Mouse (Mus musculus) intestine, postnatal 0 days (tissue): ENCODE results near the gene Kif5c. TPM values are rescaled to one million over a fixed set of nuclear protein-coding genes. Genes with fewer than 3 reads are reported as not detected.

Source experiments
- ATAC-seq: fragments of 200-750 bp; cut with Nextera tagmentation; 2 replicates; pipeline ENCODE4 v1.8.0; 2017; ENCODE audit warnings: mild to moderate bottlenecking, moderate TSS enrichment, moderate library complexity
- H3K27ac ChIP-seq: fragments of 300-500 bp; sonication (generic); 2 replicates; pipeline ENCODE4 v1.5.1; 2014; ENCODE audit warnings: mild to moderate bottlenecking, low read depth, low read length, moderate library complexity
- H3K27me3 ChIP-seq: fragments of 300-500 bp; sonication (generic); replicated peaks from 2 replicates; pipeline ENCODE4 v1.6.1; 2014; ENCODE audit warnings: low read length, mixed read lengths; ENCODE audit not compliant: control insufficient read depth, insufficient read depth
- H3K36me3 ChIP-seq: fragments of 300-500 bp; sonication (generic); 2 replicates; pipeline ENCODE4 v1.6.1; 2014; ENCODE audit warnings: mild to moderate bottlenecking, moderate library complexity; ENCODE audit not compliant: control insufficient read depth, insufficient read depth
- H3K4me1 ChIP-seq: fragments of 300-500 bp; sonication (generic); replicated peaks from 2 replicates; pipeline ENCODE4 v1.6.1; 2014; ENCODE audit warnings: antibody characterized with exemption, low read length, mixed read lengths; ENCODE audit not compliant: control insufficient read depth, insufficient read depth
- H3K4me2 ChIP-seq: fragments of 300-500 bp; sonication (generic); replicated peaks from 2 replicates; pipeline ENCODE4 v1.6.1; 2014; ENCODE audit warnings: low read depth, mild to moderate bottlenecking, moderate library complexity
- H3K4me3 ChIP-seq: fragments of 300-500 bp; sonication (generic); 2 replicates; pipeline ENCODE4 v1.5.1; 2014; ENCODE audit warnings: low read depth, low read length
- H3K9ac ChIP-seq: fragments of 300-500 bp; sonication (generic); 2 replicates; pipeline ENCODE4 v1.6.1; 2014; ENCODE audit warnings: mild to moderate bottlenecking, low read depth, low read length
- H3K9me3 ChIP-seq: fragments of 300-500 bp; sonication (generic); 2 replicates; pipeline ENCODE4 v1.6.1; 2016; ENCODE audit warnings: mixed run types; ENCODE audit not compliant: control insufficient read depth
- CTCF ChIP-seq: sonication (generic); IDR thresholded peaks from 2 replicates; pipeline ENCODE4 v1.5.1; 2016; ENCODE audit warnings: low read depth, mild to moderate bottlenecking, control low read depth, antibody characterized with exemption, moderate library complexity
- WGBS: fragments of 180-500 bp; shearing (Covaris S2); extraction: QIAGEN DNeasy Blood & Tissue Kit; methylation state at CpG from one replicate; pipeline ENCODE4 v1.1.7; 2014; 5-methylcytosine and 5-hydroxymethylcytosine counted together
- polyA plus RNA-seq: library from polyadenylated mRNA; unstranded; fragments of >200 nt; fragmentation: Nextera tagmentation; extraction: Ambion mirVana; gene quantifications from 2 replicates; pipeline ENCODE4 v1.2.1, GENCODE M21; 2015

Gene Kif5c
- polyA plus RNA-seq, 1 experiment from 2014 or later = 2.7 TPM

DNA sequence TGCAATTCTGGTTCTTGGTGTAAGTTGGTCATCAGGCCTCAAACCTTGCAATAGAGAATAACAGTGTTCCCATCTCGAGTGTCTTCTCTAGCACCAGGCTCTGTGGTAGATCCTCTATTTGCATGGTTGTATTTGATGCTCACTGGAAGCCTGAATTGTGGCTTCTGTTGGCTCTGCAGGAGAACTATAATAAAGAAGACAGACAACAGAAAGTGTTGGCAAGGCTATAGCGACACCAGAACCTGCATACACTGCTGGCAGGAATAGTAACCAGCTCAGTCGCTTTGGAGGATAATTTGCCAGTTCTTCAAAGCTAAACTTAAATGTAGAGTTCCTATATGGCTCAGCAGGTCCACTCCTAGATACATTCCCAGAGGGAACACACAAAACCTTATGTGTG is 38.6 kb downstream of the Kif5c start:
- Histone ChIP-seq H3K36me3 (no peaks in the 10 kb centered on the region), H3K9me3 (no peaks in the 10 kb centered on the region), H3K4me3 (no peak overlapping the region), H3K4me2 (no peak overlapping the region), H3K4me1 (no peaks in the 10 kb centered on the region), H3K27ac (no peak overlapping the region), H3K27me3 (no peaks in the 10 kb centered on the region), H3K9ac (no peak overlapping the region)
- no peak for ATAC-seq
- WGBS = 81% methylated on average over 3 of the region's 3 CpGs
- no peak for TF ChIP-seq CTCF

GRCm38 (mm10) chr2:49658988-49659387 is 39.9 kb downstream of the Kif5c start:
- no peaks in the 10 kb centered on the region for H3K4me1 ChIP-seq
- H3K9ac ChIP-seq = no peak overlapping the region
- H3K4me3 ChIP-seq = no peak overlapping the region
- TF ChIP-seq CTCF = no peak
- no peak for ATAC-seq
- no peak overlapping the region for H3K4me2 ChIP-seq
- no peaks in the 10 kb centered on the region for H3K27me3 ChIP-seq
- no peak overlapping the region for H3K27ac ChIP-seq
- H3K36me3 ChIP-seq = no peaks in the 10 kb centered on the region
- no peaks in the 10 kb centered on the region for H3K9me3 ChIP-seq
- WGBS = 79% methylated on average over 4 of the region's 4 CpGs

GRCm38 (mm10) chr2:49659964-49660363 is 40.9 kb downstream of the Kif5c start:
- Histone ChIP-seq H3K27me3 (no peaks in the 10 kb centered on the region), H3K4me2 (no peak overlapping the region), H3K36me3 (no peaks in the 10 kb centered on the region), H3K4me1 (no peaks in the 10 kb centered on the region), H3K4me3 (no peak overlapping the region), H3K9me3 (no peaks in the 10 kb centered on the region), H3K9ac (no peak overlapping the region), H3K27ac (no peak overlapping the region)
- WGBS = 47% methylated on average over 8 of the region's 8 CpGs
- TF ChIP-seq CTCF = no peak
- ATAC-seq = no peak

DNA sequence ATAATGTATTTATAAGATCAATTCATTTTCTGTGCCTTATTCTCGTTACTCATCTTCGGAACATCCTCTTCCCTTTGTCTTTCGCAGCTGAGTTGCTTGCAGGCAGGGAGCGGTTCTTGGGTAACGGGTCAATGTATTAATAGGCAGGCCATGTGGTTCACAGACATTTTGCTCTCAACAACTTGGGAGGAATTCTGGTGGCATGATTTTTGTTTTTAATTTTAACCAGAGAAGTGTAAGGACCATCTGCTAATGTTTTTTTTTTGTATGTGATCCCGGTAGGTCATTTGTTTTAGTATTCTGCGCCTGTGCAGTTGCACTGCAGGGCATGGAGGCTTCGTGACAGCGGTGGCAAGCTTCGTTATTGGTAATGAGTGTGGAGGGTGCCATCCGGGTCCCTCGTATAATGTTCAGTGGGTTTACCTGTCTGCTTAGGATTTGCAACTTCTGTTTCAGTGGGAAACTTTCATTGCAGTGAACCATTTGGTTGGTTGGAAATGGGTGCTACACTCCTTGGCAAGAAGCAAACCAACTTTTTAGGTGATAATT is 41.4 kb downstream of the Kif5c start:
- no peak for TF ChIP-seq CTCF
- WGBS = 89% methylated on average over 12 of the region's 12 CpGs
- H3K4me2 ChIP-seq = no peak overlapping the region
- H3K27ac ChIP-seq = no peak overlapping the region
- no peak overlapping the region for H3K4me3 ChIP-seq
- no peak for ATAC-seq
- no peaks in the 10 kb centered on the region for H3K36me3 ChIP-seq
- no peak overlapping the region for H3K9ac ChIP-seq
- no peaks in the 10 kb centered on the region for H3K9me3 ChIP-seq
- H3K4me1 ChIP-seq = no peaks in the 10 kb centered on the region
- no peaks in the 10 kb centered on the region for H3K27me3 ChIP-seq

DNA sequence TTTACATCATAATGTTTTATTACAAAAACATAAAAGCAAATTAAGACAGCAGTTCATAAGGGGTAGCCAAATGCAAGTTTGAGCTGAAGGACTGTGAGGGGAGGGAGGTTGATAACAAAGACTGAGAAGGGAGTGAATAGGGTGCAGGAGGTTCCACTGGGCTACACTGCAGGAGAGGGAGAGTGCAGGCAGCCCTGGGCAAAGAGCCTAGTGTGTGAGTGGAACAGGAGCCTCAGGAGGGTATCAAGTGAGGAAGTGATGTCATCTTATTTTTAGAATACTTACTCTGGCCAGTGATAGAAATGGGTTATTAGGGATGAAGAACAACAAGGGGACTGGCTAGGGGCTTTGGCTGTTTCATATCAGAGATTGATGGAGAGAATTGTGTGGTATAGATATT is 42.2 kb downstream of the Kif5c start:
- no peak overlapping the region for H3K9ac ChIP-seq
- H3K4me3 ChIP-seq = no peak overlapping the region
- H3K27ac ChIP-seq = no peak overlapping the region
- H3K4me1 ChIP-seq = no peaks in the 10 kb centered on the region
- H3K4me2 ChIP-seq = no peak overlapping the region
- H3K27me3 ChIP-seq = no peaks in the 10 kb centered on the region
- TF ChIP-seq CTCF = no peak
- H3K36me3 ChIP-seq = no peaks in the 10 kb centered on the region
- H3K9me3 ChIP-seq = no peaks in the 10 kb centered on the region
- no peak for ATAC-seq

DNA sequence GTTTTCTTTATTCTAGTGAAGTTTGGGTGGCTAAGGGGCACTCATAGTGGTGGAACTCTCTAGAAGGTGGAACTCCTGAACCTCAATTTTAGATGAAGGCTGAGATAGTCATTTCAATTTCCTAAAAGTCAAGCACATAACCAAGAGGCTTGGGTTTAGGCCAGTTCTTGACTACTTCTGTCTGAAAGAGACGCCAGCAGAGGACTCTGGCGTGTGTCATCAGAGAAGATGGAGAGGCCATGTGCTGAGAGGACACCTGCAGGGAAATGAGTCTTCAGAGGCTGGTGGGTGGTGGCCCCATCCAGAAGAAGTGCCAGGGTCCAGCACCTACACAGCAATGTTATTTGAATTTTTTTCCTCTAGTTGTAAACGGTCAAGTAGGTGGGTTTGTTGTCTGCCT is 42.8 kb downstream of the Kif5c start:
- no peak overlapping the region for H3K9ac ChIP-seq
- no peak overlapping the region for H3K27ac ChIP-seq
- no peaks in the 10 kb centered on the region for H3K9me3 ChIP-seq
- H3K36me3 ChIP-seq = no peaks in the 10 kb centered on the region
- WGBS = 73% methylated on average over 3 of the region's 3 CpGs
- no peak overlapping the region for H3K4me2 ChIP-seq
- H3K4me3 ChIP-seq = no peak overlapping the region
- H3K4me1 ChIP-seq = no peaks in the 10 kb centered on the region
- ATAC-seq = no peak
- TF ChIP-seq CTCF = no peak
- no peaks in the 10 kb centered on the region for H3K27me3 ChIP-seq

GRCm38 (mm10) chr2:49671753-49672500 is 52.8 kb downstream of the Kif5c start:
- Histone ChIP-seq H3K4me3 (no peak overlapping the region), H3K9me3 (no peaks in the 10 kb centered on the region), H3K36me3 (no peaks in the 10 kb centered on the region), H3K27ac (no peak overlapping the region), H3K27me3 (no peaks in the 10 kb centered on the region), H3K4me1 (no peaks in the 10 kb centered on the region), H3K9ac (no peak overlapping the region), H3K4me2 (no peak overlapping the region)
- no peak for TF ChIP-seq CTCF
- 84% methylated on average over 12 of the region's 12 CpGs for WGBS
- ATAC-seq = no peak
